Mouse (Mus musculus) midbrain, embryonic 10.5 days (tissue): ENCODE data around the gene Hcfc2. TPM values are rescaled to one million over a fixed set of nuclear protein-coding genes. Genes with fewer than 3 reads are reported as not detected.

Experiments used
- DNase-seq: peaks from one replicate; pipeline ENCODE4 v3.0.0-alpha.2; 2017; ENCODE audit warnings: low spot score
- H3K27ac ChIP-seq: fragments of 300-500 bp; sonication (generic); replicated peaks from 2 replicates; pipeline ENCODE4 v1.5.1; 2016; ENCODE audit warnings: mild to moderate bottlenecking
- H3K27me3 ChIP-seq: fragments of 300-500 bp; sonication (generic); 2 replicates; pipeline ENCODE4 v1.6.1; 2016; ENCODE audit warnings: low read depth, mild to moderate bottlenecking; ENCODE audit not compliant: poor library complexity, severe bottlenecking
- H3K36me3 ChIP-seq: fragments of 300-500 bp; sonication (generic); 2 replicates; pipeline ENCODE4 v1.6.1; 2016; ENCODE audit warnings: mild to moderate bottlenecking, moderate library complexity
- H3K4me1 ChIP-seq: fragments of 300-500 bp; sonication (generic); 2 replicates; pipeline ENCODE4 v1.6.1; 2016
- H3K4me3 ChIP-seq: fragments of 300-500 bp; sonication (generic); 2 replicates; pipeline ENCODE4 v1.5.1; 2016; ENCODE audit warnings: mild to moderate bottlenecking, moderate library complexity
- H3K9me3 ChIP-seq: fragments of 300-500 bp; sonication (generic); replicated peaks from 2 replicates; pipeline ENCODE4 v1.6.1; 2016; ENCODE audit warnings: mild to moderate bottlenecking
- WGBS: fragments of 180-500 bp; shearing (Covaris S2); methylation state at CpG from one replicate; pipeline ENCODE4 v1.1.7; 2016; 5-methylcytosine and 5-hydroxymethylcytosine counted together
- polyA plus RNA-seq: library from polyadenylated mRNA; unstranded; fragments of >200 nt; fragmentation: Nextera tagmentation; extraction: Ambion mirVana; gene quantifications from 2 replicates; pipeline ENCODE4 v1.2.1, GENCODE M21; 2016

Hcfc2 gene
- polyA plus RNA-seq, 1 experiment from 2014 or later: 27.2 TPM

DNA sequence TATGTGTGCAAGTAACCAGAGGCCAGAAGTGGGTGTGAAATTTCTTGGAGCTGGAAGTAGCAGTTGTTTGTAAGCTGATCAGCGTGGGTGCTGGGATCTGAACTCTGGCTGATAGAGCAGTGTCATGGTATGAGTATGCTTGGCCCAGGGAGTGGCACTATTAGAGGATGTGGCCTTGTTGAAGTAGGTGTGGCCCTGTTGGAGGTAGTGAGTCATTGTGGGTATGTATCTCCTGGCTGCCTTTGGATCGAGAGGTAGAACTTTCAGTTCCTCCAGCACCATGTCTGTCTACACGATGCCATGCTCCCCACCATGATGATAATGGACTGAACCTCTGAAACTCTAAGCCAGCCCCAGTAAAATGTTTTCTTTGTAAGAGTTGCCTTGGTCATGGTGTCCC lies 84.4 kb downstream of the Hcfc2 start:
- Histone ChIP-seq H3K27me3 (no peaks in the 10 kb centered on the region), H3K9me3 (no peaks in the 10 kb centered on the region), H3K27ac (no peak overlapping the region), H3K4me3 (no peak overlapping the region), H3K4me1 (peaks cover 14% of the 10 kb centered on the region), H3K36me3 (no peaks in the 10 kb centered on the region)
- WGBS: 91% methylated on average over 3 of the region's 3 CpGs
- DNase-seq: no peak

DNA sequence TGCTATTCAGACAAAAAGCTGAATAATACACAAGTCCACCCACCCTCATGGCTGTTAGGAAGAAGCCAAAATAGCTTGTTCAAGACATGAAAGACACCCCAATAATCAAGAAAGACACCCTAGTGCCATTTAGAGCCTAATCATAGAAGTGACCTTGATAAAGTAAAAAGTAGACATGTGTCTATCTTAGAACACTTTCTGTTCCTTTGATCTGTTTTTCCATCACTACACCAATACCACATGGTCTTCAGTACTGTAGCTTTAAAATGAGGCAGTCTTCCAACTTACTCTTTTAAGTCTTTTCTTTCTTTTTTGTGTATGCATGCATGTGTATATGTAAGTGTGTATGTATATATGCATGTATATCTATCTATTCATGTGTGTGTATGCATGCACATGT lies 84.9 kb downstream of the Hcfc2 start:
- Histone ChIP-seq H3K36me3 (no peaks in the 10 kb centered on the region), H3K4me3 (no peak overlapping the region), H3K27me3 (no peaks in the 10 kb centered on the region), H3K9me3 (no peaks in the 10 kb centered on the region), H3K4me1 (peaks cover 14% of the 10 kb centered on the region), H3K27ac (no peak overlapping the region)
- DNase-seq: no peak

DNA sequence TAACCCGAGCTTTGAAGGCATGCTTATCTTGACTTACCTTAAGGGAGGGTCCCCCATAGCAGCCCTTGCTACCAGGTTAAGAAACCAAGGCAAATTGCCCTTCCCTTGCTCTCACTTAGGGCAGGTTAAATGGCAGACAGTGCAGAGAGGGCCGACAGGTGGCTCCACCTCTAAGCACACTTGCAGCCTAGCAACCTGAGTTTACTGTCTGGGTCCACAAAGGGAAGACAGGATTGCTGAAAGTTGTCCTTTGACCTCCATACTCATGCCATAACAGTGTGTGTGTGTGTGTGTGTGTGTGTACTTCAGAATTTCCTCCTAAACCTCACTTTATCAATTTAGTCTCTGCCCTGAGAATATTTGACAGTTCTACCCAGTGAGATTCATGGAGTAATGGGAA lies 86.5 kb downstream of the Hcfc2 start:
- DNase-seq: no peak
- H3K36me3 ChIP-seq: no peaks in the 10 kb centered on the region
- H3K4me3 ChIP-seq: no peak overlapping the region
- no peaks in the 10 kb centered on the region for H3K27me3 ChIP-seq
- WGBS: 44% methylated on average over 2 of the region's 2 CpGs
- H3K9me3 ChIP-seq: no peaks in the 10 kb centered on the region
- no peak overlapping the region for H3K27ac ChIP-seq
- H3K4me1 ChIP-seq: peaks cover 13% of the 10 kb centered on the region

DNA sequence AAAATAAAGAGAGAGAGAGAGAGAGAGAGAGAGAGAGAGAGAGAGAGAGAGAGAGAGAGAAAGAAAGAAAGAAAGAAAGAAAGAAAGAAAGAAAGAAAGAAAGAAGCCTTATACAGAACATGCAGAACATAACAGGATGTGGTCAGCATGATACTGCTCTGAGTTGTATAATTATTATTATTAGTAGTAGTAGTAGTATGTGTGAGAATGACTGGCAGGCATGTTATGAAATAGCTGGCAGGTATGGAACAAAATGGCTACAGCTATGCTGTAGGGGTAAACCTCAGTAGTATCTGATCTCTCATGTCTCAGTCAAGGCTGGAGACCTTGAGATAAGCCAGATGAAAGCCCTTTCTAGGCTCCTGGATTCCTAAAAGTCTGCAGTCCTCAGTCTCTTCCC lies 93.2 kb downstream of the Hcfc2 start:
- Histone ChIP-seq H3K36me3 (no peaks in the 10 kb centered on the region), H3K4me1 (no peaks in the 10 kb centered on the region), H3K27ac (no peak overlapping the region), H3K27me3 (no peaks in the 10 kb centered on the region), H3K4me3 (no peak overlapping the region), H3K9me3 (no peaks in the 10 kb centered on the region)
- no peak for DNase-seq

DNA sequence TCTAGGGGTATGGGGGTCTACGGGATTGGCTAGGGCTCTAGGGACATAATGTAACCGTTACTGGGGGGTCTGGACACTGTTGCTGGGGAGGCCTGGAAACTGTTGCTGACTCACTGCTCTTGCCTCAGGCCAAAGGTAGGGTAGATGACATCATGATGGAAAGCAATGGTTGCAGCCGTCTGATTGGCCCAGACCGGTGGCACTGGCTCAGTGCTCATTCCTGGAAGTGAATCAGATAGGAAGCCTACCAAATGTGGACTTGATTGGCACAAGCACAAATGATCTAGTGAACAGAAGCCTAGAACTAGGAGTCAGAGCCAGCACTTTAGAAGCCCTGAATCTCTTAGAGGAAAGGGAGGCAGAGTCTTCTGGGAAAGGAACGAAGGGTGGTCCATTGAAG lies 94.5 kb downstream of the Hcfc2 start:
- H3K4me1 ChIP-seq: peaks cover 2% of the 10 kb centered on the region
- 91% methylated on average over 5 of the region's 5 CpGs for WGBS
- H3K27ac ChIP-seq: no peak overlapping the region
- 0 out of 2 replicates have a peak, but pooled peaks cover 4% of the 10 kb centered on the region for H3K27me3 ChIP-seq
- no peak overlapping the region for H3K4me3 ChIP-seq
- no peaks in the 10 kb centered on the region for H3K36me3 ChIP-seq
- DNase-seq: no peak
- no peaks in the 10 kb centered on the region for H3K9me3 ChIP-seq

DNA sequence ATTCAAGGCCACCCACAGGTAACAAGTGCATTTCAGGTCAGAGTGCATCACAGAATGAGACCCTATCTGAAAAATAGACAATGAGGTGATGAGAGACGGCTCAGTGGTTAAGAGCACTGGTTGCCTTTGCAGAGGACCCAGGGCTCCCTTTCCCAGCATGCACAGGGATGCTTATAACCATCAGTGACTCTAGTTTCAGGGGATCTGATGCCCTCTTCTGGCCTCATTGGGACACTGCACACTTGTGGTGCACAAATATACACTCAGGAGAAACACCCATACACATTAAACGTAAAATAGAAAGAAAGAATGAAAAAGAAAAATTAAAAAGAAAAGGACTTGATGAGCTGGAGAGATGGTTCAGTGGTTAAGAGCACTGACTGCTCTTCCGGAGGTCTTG lies 95.8 kb downstream of the Hcfc2 start:
- Histone ChIP-seq H3K36me3 (no peaks in the 10 kb centered on the region), H3K27ac (no peak overlapping the region), H3K4me1 (peaks cover 10% of the 10 kb centered on the region), H3K27me3 (0 out of 2 replicates have a peak, but pooled peaks cover 12% of the 10 kb centered on the region), H3K4me3 (no peak overlapping the region), H3K9me3 (no peaks in the 10 kb centered on the region)
- 94% methylated on average over 3 of the region's 3 CpGs for WGBS
- no peak for DNase-seq

Other genes with a start within 250 kb of the Hcfc2 start
- gene Gm1553, start 203.5 kb upstream of the Hcfc2 start, polyA plus RNA-seq: not detected in 2 replicates
- gene 1190007I07Rik, start 72.9 kb upstream of the Hcfc2 start, polyA plus RNA-seq: 35.7 and 43.3 TPM in 2 replicates
- 288 and 307 TPM in 2 replicates for gene Tdg, start 66.3 kb upstream of the Hcfc2 start, polyA plus RNA-seq
- 2.2 and 2.3 TPM in 2 replicates for gene Glt8d2, start 5.5 kb upstream of the Hcfc2 start, polyA plus RNA-seq
- gene Nfyb, start 68.0 kb downstream of the Hcfc2 start, polyA plus RNA-seq: 60.7 and 61.1 TPM in 2 replicates
- 163 and 169 TPM in 2 replicates for gene Txnrd1, start 137.8 kb downstream of the Hcfc2 start, polyA plus RNA-seq
- 0.15 and 0.20 TPM in 2 replicates for gene Eid3, start 170.5 kb downstream of the Hcfc2 start, polyA plus RNA-seq